Mouse (Mus musculus) heart, postnatal 25 days (tissue): ENCODE measurements around the gene Mpz. TPM values are rescaled to one million over a fixed set of nuclear protein-coding genes. Genes with fewer than 3 reads are reported as not detected.

Experiments
- DNase-seq: peaks from one replicate; pipeline ENCODE4 v3.0.0; 2022; ENCODE audit warnings: low spot score
- intact Hi-C: fragments of 180-260 bp; cut with DNase I; formaldehyde crosslinking; loops from one replicate; pipeline ENCODE4 v1.15.1; 2025
- total RNA-seq, 2 experiments: library from RNA; stranded (reverse); gene quantifications; 2 replicates each; pipeline ENCODE4 v1.2.3; 2021

The Mpz gene
- total RNA-seq, 2 experiments from 2014 or later, result 0.29 to 6.7 TPM

- intact Hi-C loops, result no loop called here
- DNase-seq, result no peak
Measured at GRCm38 (mm10) chr1:171205704-171206493, 55.4 kb downstream of the Mpz start.

- intact Hi-C loops, result no loop called here
- DNase-seq, result no peak
Measured at GRCm38 (mm10) chr1:171209409-171209808, 58.9 kb downstream of the Mpz start.

Other genes with a start within 250 kb of the Mpz start
- gene Fcrlb, start 237.8 kb upstream of the Mpz start, total RNA-seq, result not detected
- gene Fcrla, start 223.1 kb upstream of the Mpz start, total RNA-seq, result under 1 TPM; 0.45 to 0.73 TPM
- gene Fcgr2b, start 174.2 kb upstream of the Mpz start, total RNA-seq, result 1 to 10 TPM; 6.9 to 7.1 TPM
- under 1 TPM; 0.34 to 0.52 TPM for gene Fcgr4, start 131.8 kb upstream of the Mpz start, total RNA-seq
- gene Fcgr3, start 85.8 kb upstream of the Mpz start, total RNA-seq, result 10 to 100 TPM; 12.5 to 15.6 TPM
- gene Cfap126, start 36.8 kb upstream of the Mpz start, total RNA-seq, result 1 to 10 TPM in 1 of 2 experiments, under 1 TPM in 1; 0.34 to 1.1 TPM
- gene Sdhc, start 108 bp upstream of the Mpz start, total RNA-seq, result 1,000 to 10,000 TPM; 1,121 to 1,186 TPM
- gene Pcp4l1, start 45.6 kb downstream of the Mpz start, total RNA-seq, result 100 to 1,000 TPM; 253 to 281 TPM
- not detected for gene Nr1i3, start 63.3 kb downstream of the Mpz start, total RNA-seq
- gene Tomm40l, start 71.8 kb downstream of the Mpz start, total RNA-seq, result 100 to 1,000 TPM in 1 of 2 experiments, 10 to 100 TPM in 1; 88.9 to 101 TPM
- 1 to 10 TPM; 2.9 to 3.0 TPM for gene Apoa2, start 74.3 kb downstream of the Mpz start, total RNA-seq
- gene Fcer1g, start 83.7 kb downstream of the Mpz start, total RNA-seq, result 10 to 100 TPM; 11.0 to 12.9 TPM
- gene Adamts4, start 99.7 kb downstream of the Mpz start, total RNA-seq, result 1 to 10 TPM in 1 of 2 experiments, under 1 TPM in 1; 0.49 to 2.0 TPM
- 1,000 to 10,000 TPM; 1,437 to 1,441 TPM for gene Ndufs2, start 100.7 kb downstream of the Mpz start, total RNA-seq
- 10 to 100 TPM; 16.4 to 17.8 TPM for gene B4galt3, start 119.6 kb downstream of the Mpz start, total RNA-seq
- gene Ppox, start 130.5 kb downstream of the Mpz start, total RNA-seq, result 10 to 100 TPM; 13.4 to 13.7 TPM
- 10 to 100 TPM; 19.7 to 21.3 TPM for gene Usp21, start 137.3 kb downstream of the Mpz start, total RNA-seq
- 10 to 100 TPM; 80.7 to 81.5 TPM for gene Ufc1, start 144.3 kb downstream of the Mpz start, total RNA-seq
- gene Dedd, start 178.4 kb downstream of the Mpz start, total RNA-seq, result 10 to 100 TPM; 21.9 to 22.2 TPM
- gene Nit1, start 194.9 kb downstream of the Mpz start, total RNA-seq, result 10 to 100 TPM; 26.1 to 29.9 TPM
- 10 to 100 TPM; 74.3 to 84.4 TPM for gene Pfdn2, start 195.0 kb downstream of the Mpz start, total RNA-seq
- not detected for gene Klhdc9, start 210.1 kb downstream of the Mpz start, total RNA-seq
- under 1 TPM; 0.21 to 0.42 TPM for gene Nectin4, start 219.4 kb downstream of the Mpz start, total RNA-seq
- gene Arhgap30, start 238.2 kb downstream of the Mpz start, total RNA-seq, result 1 to 10 TPM; 2.7 TPM